Mouse (Mus musculus) lung, postnatal 0 days (tissue): ENCODE measurements around the gene Gopc. TPM values are rescaled to one million over a fixed set of nuclear protein-coding genes. Genes with fewer than 3 reads are reported as not detected.

Source experiments
- ATAC-seq: fragments of 200-750 bp; cut with Nextera tagmentation; 2 replicates; pipeline ENCODE4 v1.8.0; 2017; ENCODE audit warnings: moderate library complexity
- DNase-seq: peaks from one replicate; pipeline ENCODE4 v3.0.0-alpha.2; 2016; ENCODE audit warnings: low spot score
- H3K27ac ChIP-seq: fragments of 300-500 bp; sonication (generic); 2 replicates; pipeline ENCODE4 v1.5.1; 2014; ENCODE audit warnings: antibody characterized with exemption, mild to moderate bottlenecking, low read length, mixed read lengths
- H3K27me3 ChIP-seq: fragments of 300-500 bp; sonication (generic); replicated peaks from 2 replicates; pipeline ENCODE4 v1.6.1; 2014; ENCODE audit warnings: low read length, mixed read lengths; ENCODE audit not compliant: insufficient read depth
- H3K36me3 ChIP-seq: fragments of 300-500 bp; sonication (generic); 2 replicates; pipeline ENCODE4 v1.6.1; 2014; ENCODE audit warnings: low read length, mixed read lengths; ENCODE audit not compliant: insufficient read depth
- H3K4me1 ChIP-seq: fragments of 300-500 bp; sonication (generic); 2 replicates; pipeline ENCODE4 v1.6.1; 2014; ENCODE audit warnings: antibody characterized with exemption, low read depth, low read length, mixed read lengths; ENCODE audit not compliant: insufficient read depth
- H3K4me2 ChIP-seq: fragments of 300-500 bp; sonication (generic); replicated peaks from 2 replicates; pipeline ENCODE4 v1.6.1; 2014; ENCODE audit warnings: low read depth, mild to moderate bottlenecking, low read length, moderate library complexity, mixed read lengths
- H3K4me3 ChIP-seq: fragments of 300-500 bp; sonication (generic); 2 replicates; pipeline ENCODE4 v1.5.1; 2014; ENCODE audit warnings: low read depth, low read length
- H3K9ac ChIP-seq: fragments of 300-500 bp; sonication (generic); replicated peaks from 2 replicates; pipeline ENCODE4 v1.6.1; 2014; ENCODE audit warnings: low read depth, mild to moderate bottlenecking
- H3K9me3 ChIP-seq: fragments of 300-500 bp; sonication (generic); 2 replicates; pipeline ENCODE4 v1.6.1; 2016; ENCODE audit warnings: low read length, mixed read lengths
- CTCF ChIP-seq: IDR thresholded peaks from 2 replicates; pipeline ENCODE4 v1.5.1; 2016; ENCODE audit warnings: antibody characterized with exemption, mild to moderate bottlenecking
- EP300 ChIP-seq: IDR thresholded peaks from 2 replicates; pipeline ENCODE4 v1.6.1; 2016; ENCODE audit warnings: antibody characterized with exemption, mild to moderate bottlenecking, control low read depth
- WGBS: fragments of 180-500 bp; shearing (Covaris S2); extraction: QIAGEN DNeasy Blood & Tissue Kit; methylation state at CpG from one replicate; pipeline ENCODE4 v1.1.7; 2014; 5-methylcytosine and 5-hydroxymethylcytosine counted together
- polyA plus RNA-seq: library from polyadenylated mRNA; unstranded; fragments of >200 nt; fragmentation: Nextera tagmentation; extraction: Ambion mirVana; gene quantifications from 2 replicates; pipeline ENCODE4 v1.2.1, GENCODE M21; 2015

Gopc gene
- polyA plus RNA-seq, result 13.7 and 15.4 TPM in 2 replicates

- TF ChIP-seq EP300 (no peak), CTCF (no peak)
- WGBS, result under 1% methylated on average over 59 of the region's 71 CpGs
- H3K4me3 ChIP-seq, result peak within 1 kb of the TSS; percentile 91
- H3K27ac ChIP-seq, result peak within 1 kb of the TSS; percentile 92
- peak within 1 kb of the TSS; percentile 77 for H3K4me2 ChIP-seq
- H3K9me3 ChIP-seq, result no peaks in the 10 kb centered on the region
- no peaks in the 10 kb centered on the region for H3K36me3 ChIP-seq
- ATAC-seq, result peak; percentile 99
- no peaks in the 10 kb centered on the region for H3K4me1 ChIP-seq
- peak; percentile 99 for DNase-seq
- peak within 1 kb of the TSS; percentile 84 for H3K9ac ChIP-seq
- no peaks in the 10 kb centered on the region for H3K27me3 ChIP-seq
These were observed at the start of gene Gopc for GRCm38 (mm10) chr10:52381845-52382591. Gene Gopc, minus strand, starts transcription at chr10:52382124.

GRCm38 (mm10) chr10:52430953-52431352 is 49.0 kb upstream of the Gopc start:
- H3K27me3 ChIP-seq, result no peaks in the 10 kb centered on the region
- DNase-seq (no peak), ATAC-seq (no peak)
- H3K4me3 ChIP-seq, result no peak overlapping the region
- WGBS, result 73% methylated on average over 1 of the region's 1 CpGs
- no peaks in the 10 kb centered on the region for H3K4me1 ChIP-seq
- H3K36me3 ChIP-seq, result peaks cover 12% of the 10 kb centered on the region; the same call in 1 of the 2 replicates
- H3K9me3 ChIP-seq, result no peaks in the 10 kb centered on the region
- H3K27ac ChIP-seq, result no peak overlapping the region
- H3K9ac ChIP-seq, result no peak overlapping the region
- no peak for TF ChIP-seq EP300
- no peak for TF ChIP-seq CTCF
- H3K4me2 ChIP-seq, result no peak overlapping the region

GRCm38 (mm10) chr10:52427634-52428415 is 45.9 kb upstream of the Gopc start:
- no peak overlapping the region for H3K27ac ChIP-seq
- no peak for ATAC-seq
- no peak overlapping the region for H3K4me3 ChIP-seq
- H3K4me2 ChIP-seq, result no peak overlapping the region
- H3K27me3 ChIP-seq, result no peaks in the 10 kb centered on the region
- H3K9ac ChIP-seq, result no peak overlapping the region
- DNase-seq, result no peak
- H3K4me1 ChIP-seq, result no peaks in the 10 kb centered on the region
- H3K36me3 ChIP-seq, result peaks cover 3% of the 10 kb centered on the region; the same call in 1 of the 2 replicates
- no peaks in the 10 kb centered on the region for H3K9me3 ChIP-seq
- no peak for TF ChIP-seq EP300
- TF ChIP-seq CTCF, result no peak
- 71% methylated on average over 2 of the region's 2 CpGs for WGBS

GRCm38 (mm10) chr10:52426314-52426980 is 44.5 kb upstream of the Gopc start:
- Histone ChIP-seq H3K4me1 (no peaks in the 10 kb centered on the region), H3K27ac (no peak overlapping the region), H3K36me3 (peaks cover 3% of the 10 kb centered on the region; the same call in 1 of the 2 replicates), H3K4me2 (no peak overlapping the region), H3K4me3 (no peak overlapping the region), H3K9ac (no peak overlapping the region), H3K9me3 (no peaks in the 10 kb centered on the region), H3K27me3 (no peaks in the 10 kb centered on the region)
- 61% methylated on average over 7 of the region's 7 CpGs for WGBS
- no peak for TF ChIP-seq CTCF
- TF ChIP-seq EP300, result no peak
- DNase-seq (no peak), ATAC-seq (no peak)

- Histone ChIP-seq H3K27ac (no peak overlapping the region), H3K27me3 (no peaks in the 10 kb centered on the region), H3K4me1 (peaks cover 3% of the 10 kb centered on the region; the same call in 1 of the 2 replicates), H3K4me3 (no peak overlapping the region), H3K9ac (no peak overlapping the region), H3K36me3 (no peaks in the 10 kb centered on the region), H3K4me2 (no peak overlapping the region), H3K9me3 (no peaks in the 10 kb centered on the region)
- ATAC-seq (no peak), DNase-seq (peak; percentile 37)
- WGBS, result 78% methylated on average over 2 of the region's 2 CpGs
- TF ChIP-seq CTCF, result peak; percentile 53
- TF ChIP-seq EP300, result no peak
These were observed 41.2 kb upstream of the Gopc start for GRCm38 (mm10) chr10:52423097-52423496.

DNA sequence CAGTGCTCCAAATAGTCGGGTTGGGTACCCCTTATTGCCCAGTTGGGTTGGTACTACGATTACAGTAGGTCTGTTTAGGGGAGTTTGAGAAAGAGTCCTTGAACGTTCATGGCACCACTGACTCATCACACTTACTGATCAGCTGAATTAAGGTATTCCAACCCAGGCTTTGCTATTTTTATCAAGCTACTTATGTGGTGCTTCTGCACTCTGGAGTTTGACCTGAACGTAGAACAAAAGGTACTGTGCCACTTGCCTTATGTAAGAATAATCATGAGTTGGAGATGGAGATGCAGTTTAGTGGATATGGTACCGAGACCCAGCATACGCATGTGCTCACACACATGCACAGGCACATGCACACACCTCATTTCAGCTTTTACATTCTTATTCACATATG is 39.8 kb upstream of the Gopc start:
- no peaks in the 10 kb centered on the region for H3K9me3 ChIP-seq
- no peaks in the 10 kb centered on the region for H3K27me3 ChIP-seq
- no peak for DNase-seq
- no peak overlapping the region for H3K4me3 ChIP-seq
- no peak overlapping the region for H3K9ac ChIP-seq
- no peak for ATAC-seq
- H3K4me2 ChIP-seq, result no peak overlapping the region
- H3K36me3 ChIP-seq, result no peaks in the 10 kb centered on the region
- 83% methylated on average over 6 of the region's 6 CpGs for WGBS
- TF ChIP-seq CTCF (no peak), EP300 (no peak)
- peaks cover 4% of the 10 kb centered on the region; the same call in 1 of the 2 replicates for H3K4me1 ChIP-seq
- H3K27ac ChIP-seq, result no peak overlapping the region
